Mouse (Mus musculus) limb, embryonic 12.5 days (tissue): ENCODE data around the gene Tent4a. TPM values are rescaled to one million over a fixed set of nuclear protein-coding genes. Genes with fewer than 3 reads are reported as not detected.
A peak's percentile ranks its signal among the peaks of the same experiment; 100 is the strongest.

Experiments
- ATAC-seq: fragments of 200-750 bp; cut with Nextera tagmentation; 2 replicates; pipeline ENCODE4 v1.8.0; 2017; ENCODE audit warnings: low read depth, moderate TSS enrichment; ENCODE audit not compliant: insufficient number of reproducible peaks, insufficient read depth, low FRiP score, low TSS enrichment
- H3K27ac ChIP-seq: fragments of 300-500 bp; sonication (generic); 2 replicates; pipeline ENCODE4 v1.5.1; 2016; ENCODE audit warnings: mild to moderate bottlenecking, moderate library complexity
- H3K27me3 ChIP-seq: fragments of 300-500 bp; sonication (generic); 2 replicates; pipeline ENCODE4 v1.6.1; 2016; ENCODE audit warnings: mild to moderate bottlenecking, moderate library complexity
- H3K36me3 ChIP-seq: fragments of 300-500 bp; sonication (generic); 2 replicates; pipeline ENCODE4 v1.6.1; 2016; ENCODE audit warnings: mild to moderate bottlenecking, moderate library complexity
- H3K4me1 ChIP-seq: fragments of 300-500 bp; sonication (generic); replicated peaks from 2 replicates; pipeline ENCODE4 v1.6.1; 2016
- H3K4me2 ChIP-seq: fragments of 300-500 bp; sonication (generic); 2 replicates; pipeline ENCODE4 v1.6.1; 2016; ENCODE audit warnings: mild to moderate bottlenecking, moderate library complexity
- H3K4me3 ChIP-seq: fragments of 300-500 bp; sonication (generic); replicated peaks from 2 replicates; pipeline ENCODE4 v1.5.1; 2016; ENCODE audit warnings: mild to moderate bottlenecking
- H3K9ac ChIP-seq: fragments of 300-500 bp; sonication (generic); replicated peaks from 2 replicates; pipeline ENCODE4 v1.6.1; 2016; ENCODE audit warnings: mild to moderate bottlenecking, moderate library complexity
- H3K9me3 ChIP-seq: fragments of 300-500 bp; sonication (generic); 2 replicates; pipeline ENCODE4 v1.6.1; 2016; ENCODE audit warnings: mild to moderate bottlenecking, moderate library complexity
- WGBS: fragments of 180-500 bp; shearing (Covaris S2); methylation state at CpG from one replicate; pipeline ENCODE4 v1.1.7; 2016; 5-methylcytosine and 5-hydroxymethylcytosine counted together
- polyA plus RNA-seq: library from polyadenylated mRNA; unstranded; fragments of >200 nt; fragmentation: Nextera tagmentation; extraction: Ambion mirVana; gene quantifications from 2 replicates; pipeline ENCODE4 v1.2.1, GENCODE M21; 2016

Tent4a gene
- polyA plus RNA-seq, 1 experiment from 2014 or later: 7.3 TPM

DNA sequence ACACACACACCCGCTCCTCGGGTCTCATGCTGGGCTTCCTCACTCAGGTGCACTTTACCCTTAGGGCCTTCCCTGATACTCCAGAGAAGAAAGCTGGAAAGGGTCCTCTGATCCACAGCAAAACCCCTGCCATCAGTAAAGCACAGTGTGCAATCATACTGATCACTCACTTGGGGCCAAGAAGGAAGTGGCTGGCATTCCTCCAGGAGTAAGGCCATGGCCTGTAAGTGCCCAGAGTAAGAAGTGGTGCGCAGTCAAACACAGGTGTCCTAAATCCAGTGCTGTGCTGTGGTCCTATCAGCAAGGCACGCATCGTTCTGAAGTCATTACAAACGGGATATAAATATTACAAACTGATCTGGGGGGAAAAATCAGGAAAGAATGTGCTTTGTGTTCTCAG is 17.0 kb downstream of the Tent4a start:
- Histone ChIP-seq H3K4me3 (no peak overlapping the region), H3K4me1 (peaks cover 26% of the 10 kb centered on the region), H3K27ac (no peak overlapping the region), H3K9ac (no peak overlapping the region), H3K4me2 (no peak overlapping the region), H3K36me3 (peaks cover 16% of the 10 kb centered on the region), H3K9me3 (no peaks in the 10 kb centered on the region), H3K27me3 (no peaks in the 10 kb centered on the region)
- no peak for ATAC-seq
- WGBS: 85% methylated on average over 6 of the region's 6 CpGs

GRCm38 (mm10) chr13:69515091-69515490 is 19.3 kb downstream of the Tent4a start:
- Histone ChIP-seq H3K9me3 (no peaks in the 10 kb centered on the region), H3K4me2 (no peak overlapping the region), H3K36me3 (peaks cover 36% of the 10 kb centered on the region), H3K9ac (no peak overlapping the region), H3K27ac (no peak overlapping the region), H3K4me3 (no peak overlapping the region), H3K27me3 (no peaks in the 10 kb centered on the region), H3K4me1 (peaks cover 14% of the 10 kb centered on the region)
- ATAC-seq: no peak
- WGBS: 74% methylated on average over 3 of the region's 3 CpGs

DNA sequence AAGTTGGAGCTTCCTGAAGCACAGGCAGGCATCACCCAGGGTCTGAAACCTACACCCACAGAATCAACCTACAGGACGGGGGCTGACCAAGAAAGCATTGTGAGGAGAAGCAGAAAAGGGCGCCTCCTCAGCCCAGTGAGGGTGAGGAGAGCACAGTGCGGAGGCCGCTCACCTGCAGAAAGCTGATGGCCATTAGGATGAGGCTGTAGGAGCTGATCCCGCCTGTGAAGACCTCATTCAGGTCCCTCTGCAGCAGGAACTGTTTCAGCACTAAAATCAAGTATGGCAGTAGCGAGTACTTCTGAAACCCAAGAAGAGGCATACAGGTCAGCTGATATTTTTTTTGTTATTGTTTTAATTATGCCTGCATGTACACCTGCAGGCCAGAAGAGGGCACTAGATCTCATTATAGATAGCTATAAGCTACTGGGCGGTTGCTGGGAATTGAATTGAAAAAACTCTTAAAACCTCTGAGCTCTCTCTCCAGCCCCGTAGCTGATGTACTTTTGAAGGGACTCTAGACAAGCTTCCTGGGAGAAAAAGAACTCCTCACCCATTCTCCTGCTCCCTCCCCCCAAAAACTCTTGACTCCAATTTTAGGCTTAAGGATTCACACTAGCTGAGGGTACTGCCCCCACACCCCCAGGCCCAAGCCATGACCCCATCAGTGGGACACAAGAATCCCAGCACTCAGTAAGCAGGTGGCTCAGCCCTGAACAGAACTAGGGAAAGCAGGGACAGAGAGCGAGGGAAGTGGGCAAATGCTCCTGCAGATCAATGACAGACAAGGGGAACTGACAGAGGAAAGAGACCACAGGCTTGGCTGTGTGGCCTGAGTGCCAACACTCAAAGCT is 24.8 kb downstream of the Tent4a start:
- Histone ChIP-seq H3K36me3 (peaks cover 77% of the 10 kb centered on the region), H3K9ac (no peak overlapping the region), H3K4me1 (peaks cover 4% of the 10 kb centered on the region; the same call in 1 of the 2 replicates), H3K4me3 (no peak overlapping the region), H3K27ac (no peak overlapping the region), H3K4me2 (no peak overlapping the region), H3K27me3 (no peaks in the 10 kb centered on the region), H3K9me3 (no peaks in the 10 kb centered on the region)
- peak; percentile 75; the same call in 1 of the 2 replicates for ATAC-seq
- WGBS: 64% methylated on average over 9 of the region's 9 CpGs

- Histone ChIP-seq H3K4me1 (peaks cover 4% of the 10 kb centered on the region; the same call in 1 of the 2 replicates), H3K4me3 (no peak overlapping the region), H3K4me2 (no peak overlapping the region), H3K9me3 (no peaks in the 10 kb centered on the region), H3K27ac (no peak overlapping the region), H3K27me3 (no peaks in the 10 kb centered on the region), H3K9ac (no peak overlapping the region), H3K36me3 (peaks cover 93% of the 10 kb centered on the region)
- no peak for ATAC-seq
- WGBS: 96% methylated on average over 3 of the region's 3 CpGs
Measured at GRCm38 (mm10) chr13:69507666-69508065, 26.8 kb downstream of the Tent4a start.

- Histone ChIP-seq H3K27ac (no peak overlapping the region), H3K9ac (no peak overlapping the region), H3K9me3 (no peaks in the 10 kb centered on the region), H3K27me3 (no peaks in the 10 kb centered on the region), H3K36me3 (peaks cover 93% of the 10 kb centered on the region), H3K4me3 (no peak overlapping the region), H3K4me2 (no peak overlapping the region), H3K4me1 (peaks cover 4% of the 10 kb centered on the region; the same call in 1 of the 2 replicates)
- no peak for ATAC-seq
- 91% methylated on average over 12 of the region's 12 CpGs for WGBS
Measured at GRCm38 (mm10) chr13:69506341-69507086, 27.9 kb downstream of the Tent4a start.

DNA sequence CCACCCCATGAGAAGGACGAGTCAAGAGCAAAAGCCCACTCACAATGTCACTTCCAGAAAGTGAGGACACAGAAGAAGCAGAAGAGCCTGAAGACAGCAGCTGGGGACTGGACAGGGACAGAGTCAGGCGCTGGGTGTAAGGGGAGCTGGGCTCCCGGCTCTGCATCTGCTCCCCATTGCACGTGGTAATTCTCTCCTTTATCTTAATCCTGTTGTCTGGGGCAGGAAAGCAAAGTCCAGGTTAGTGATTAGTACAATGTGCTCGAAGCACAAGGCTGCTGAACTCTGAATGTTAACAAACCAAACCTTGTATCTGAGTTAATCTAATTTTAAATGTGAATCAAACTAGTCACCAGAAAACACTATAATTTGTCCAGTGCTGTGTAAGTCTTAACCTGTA is 31.6 kb downstream of the Tent4a start:
- no peak for ATAC-seq
- Histone ChIP-seq H3K9ac (no peak overlapping the region), H3K4me2 (no peak overlapping the region), H3K27ac (no peak overlapping the region), H3K9me3 (no peaks in the 10 kb centered on the region), H3K27me3 (no peaks in the 10 kb centered on the region), H3K36me3 (peaks cover 100% of the 10 kb centered on the region), H3K4me3 (no peak overlapping the region), H3K4me1 (no peaks in the 10 kb centered on the region)
- 81% methylated on average over 5 of the region's 5 CpGs for WGBS

- Histone ChIP-seq H3K4me1 (no peaks in the 10 kb centered on the region), H3K4me2 (no peak overlapping the region), H3K9me3 (no peaks in the 10 kb centered on the region), H3K4me3 (no peak overlapping the region), H3K36me3 (peaks cover 100% of the 10 kb centered on the region), H3K27ac (no peak overlapping the region), H3K27me3 (no peaks in the 10 kb centered on the region), H3K9ac (no peak overlapping the region)
- ATAC-seq: 0 out of 2 replicates have a peak, but pooled peaks have one; percentile 28
- 94% methylated on average over 14 of the region's 14 CpGs for WGBS
Measured at GRCm38 (mm10) chr13:69502157-69502750, 32.2 kb downstream of the Tent4a start.

GRCm38 (mm10) chr13:69498276-69498675 is 36.1 kb downstream of the Tent4a start:
- no peak for ATAC-seq
- no peak overlapping the region for H3K9ac ChIP-seq
- H3K36me3 ChIP-seq: peaks cover 75% of the 10 kb centered on the region
- 82% methylated on average over 5 of the region's 5 CpGs for WGBS
- no peaks in the 10 kb centered on the region for H3K27me3 ChIP-seq
- H3K4me3 ChIP-seq: no peak overlapping the region
- H3K4me1 ChIP-seq: no peaks in the 10 kb centered on the region
- H3K4me2 ChIP-seq: no peak overlapping the region
- no peak overlapping the region for H3K27ac ChIP-seq
- no peaks in the 10 kb centered on the region for H3K9me3 ChIP-seq

DNA sequence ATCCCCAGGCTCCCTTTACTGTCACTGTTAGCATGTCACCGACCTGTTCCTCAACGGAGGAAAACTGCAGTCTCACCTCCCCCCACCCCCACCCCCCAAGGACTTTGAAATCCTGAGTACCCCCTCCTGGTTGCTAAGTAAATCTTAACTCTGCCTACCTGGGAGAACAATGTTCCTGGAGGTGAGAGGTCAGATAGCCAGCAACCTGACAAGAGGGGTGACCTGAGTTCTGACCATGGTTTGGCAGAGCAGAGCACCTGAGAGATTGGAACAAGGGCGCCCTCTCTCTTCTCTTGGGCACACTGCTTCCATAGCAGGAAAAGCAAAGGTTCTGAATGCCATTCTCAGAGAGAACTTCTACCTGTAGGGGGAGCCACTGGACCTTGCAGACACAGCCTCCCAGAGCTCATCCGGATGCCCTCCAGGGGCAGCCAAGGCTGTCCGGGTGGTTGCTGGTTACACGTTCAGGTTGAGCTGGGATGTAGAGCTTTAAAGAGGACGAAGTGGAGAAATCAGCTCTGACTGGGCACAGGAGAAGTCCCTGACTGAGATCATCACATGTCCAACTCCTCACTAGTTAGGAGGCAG is 41.4 kb downstream of the Tent4a start:
- Histone ChIP-seq H3K27me3 (peaks cover 30% of the 10 kb centered on the region), H3K9me3 (no peaks in the 10 kb centered on the region), H3K4me1 (peaks cover 21% of the 10 kb centered on the region), H3K4me3 (no peak overlapping the region), H3K9ac (no peak overlapping the region), H3K36me3 (peaks cover 22% of the 10 kb centered on the region), H3K27ac (no peak overlapping the region), H3K4me2 (no peak overlapping the region)
- 27% methylated on average over 7 of the region's 7 CpGs for WGBS
- ATAC-seq: no peak

DNA sequence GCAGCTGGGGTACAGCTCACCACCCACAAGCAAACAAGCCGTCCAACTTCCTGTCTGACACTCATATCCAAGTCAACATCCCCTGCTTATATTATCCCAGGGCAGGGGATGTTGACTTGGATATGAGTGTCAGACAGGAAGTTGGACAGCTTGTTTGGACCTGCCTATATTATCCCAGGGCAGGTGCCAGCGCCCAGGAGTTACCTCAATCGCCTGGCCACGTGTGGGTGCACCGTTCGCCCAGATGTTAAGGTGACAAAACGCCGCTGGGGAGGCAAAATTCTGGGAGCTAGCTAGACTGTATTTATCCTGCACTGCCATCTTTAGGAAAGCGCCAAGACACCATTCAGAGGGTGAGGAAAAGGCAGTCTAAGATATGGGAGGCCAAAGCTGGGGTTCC is 44.6 kb downstream of the Tent4a start:
- no peak overlapping the region for H3K4me2 ChIP-seq
- ATAC-seq: no peak
- no peak overlapping the region for H3K9ac ChIP-seq
- no peak overlapping the region for H3K4me3 ChIP-seq
- no peaks in the 10 kb centered on the region for H3K9me3 ChIP-seq
- H3K4me1 ChIP-seq: peaks cover 22% of the 10 kb centered on the region
- H3K36me3 ChIP-seq: no peaks in the 10 kb centered on the region
- no peak overlapping the region for H3K27ac ChIP-seq
- peaks cover 56% of the 10 kb centered on the region for H3K27me3 ChIP-seq
- WGBS: 79% methylated on average over 9 of the region's 9 CpGs
